16 mouse cellular contexts compared by ENCODE assay signal in genomic region chr17:13721372-13721771, GRCm38 (mm10). TPM values are rescaled to one million over a fixed set of nuclear protein-coding genes. Genes with fewer than 3 reads are reported as not detected.
"Had no signal": no experiment of that assay in that cellular context is flagged by ENCODE, and none has a peak within 500 bp of the region (broad histone marks: within the 10 kb centered on the region; RNA-seq: fewer than 3 reads in every experiment).

No protein-coding gene starts in this region.

- H3K9me3 ChIP-seq: intestine, embryonic 15.5 days; limb, embryonic 15.5 days; liver, embryonic 15.5 days; lung, embryonic 15.5 days; neural tube, embryonic 13.5 days had no signal

- ATAC-seq: intestine, embryonic 15.5 days had no signal

- H3K4me1 ChIP-seq: intestine, embryonic 15.5 days; liver, embryonic 15.5 days had no signal

- H3K4me3 ChIP-seq: intestine, embryonic 15.5 days; left cerebral cortex, adult 2 months; limb, embryonic 15.5 days; liver, embryonic 15.5 days; lung, embryonic 15.5 days; neural tube, embryonic 13.5 days had no signal

- H3K27me3 ChIP-seq: intestine, embryonic 15.5 days; limb, embryonic 15.5 days; liver, embryonic 15.5 days; lung, embryonic 15.5 days; neural tube, embryonic 13.5 days had no signal

- H3K36me3 ChIP-seq: intestine, embryonic 15.5 days; limb, embryonic 15.5 days; liver, embryonic 15.5 days; lung, embryonic 15.5 days; neural tube, embryonic 13.5 days had no signal

- DNase-seq: kidney, adult 18-20 months; kidney, postnatal 10 days; kidney, postnatal 4 days; lung, postnatal 14 days; retina, postnatal 1 day; right cerebral cortex, postnatal 4 days; spleen, adult 18-20 months; thymus, adult 18-20 months; thymus, postnatal 14 days had no signal

- H3K27ac ChIP-seq: intestine, embryonic 15.5 days; left cerebral cortex, adult 2 months; limb, embryonic 15.5 days; liver, embryonic 15.5 days; lung, embryonic 15.5 days; neural tube, embryonic 13.5 days had no signal

- H3K4me2 ChIP-seq: intestine, embryonic 15.5 days; limb, embryonic 15.5 days; liver, embryonic 15.5 days; lung, embryonic 15.5 days; neural tube, embryonic 13.5 days had no signal

- H3K9ac ChIP-seq: intestine, embryonic 15.5 days; limb, embryonic 15.5 days; liver, embryonic 15.5 days; lung, embryonic 15.5 days; neural tube, embryonic 13.5 days had no signal

RNA-seq across cellular contexts. Expression of gene Tcte2, which starts 40.3 kb away (rescaled TPM):
- total RNA-seq: megakaryocyte-erythroid progenitor cell, adult 5-6 weeks had no signal
